Mouse (Mus musculus) spleen, adult 2 months (tissue): Measurements from ENCODE around the gene Arl4a.

ENCODE experiments used
- CTCF ChIP-seq: fragments of 200-500 bp; IDR thresholded peaks from 2 replicates; pipeline ENCODE4 v1.5.1; 2011; ENCODE audit warnings: mild to moderate bottlenecking, inconsistent platforms; ENCODE audit not compliant: insufficient read depth, insufficient read length, insufficient replicate concordance; ENCODE audit errors: extremely low read depth
- POLR2A ChIP-seq: fragments of 200-500 bp; IDR thresholded peaks from 2 replicates; pipeline ENCODE4 v1.6.1; 2011; ENCODE audit warnings: low read depth, low read length, inconsistent platforms

DNA sequence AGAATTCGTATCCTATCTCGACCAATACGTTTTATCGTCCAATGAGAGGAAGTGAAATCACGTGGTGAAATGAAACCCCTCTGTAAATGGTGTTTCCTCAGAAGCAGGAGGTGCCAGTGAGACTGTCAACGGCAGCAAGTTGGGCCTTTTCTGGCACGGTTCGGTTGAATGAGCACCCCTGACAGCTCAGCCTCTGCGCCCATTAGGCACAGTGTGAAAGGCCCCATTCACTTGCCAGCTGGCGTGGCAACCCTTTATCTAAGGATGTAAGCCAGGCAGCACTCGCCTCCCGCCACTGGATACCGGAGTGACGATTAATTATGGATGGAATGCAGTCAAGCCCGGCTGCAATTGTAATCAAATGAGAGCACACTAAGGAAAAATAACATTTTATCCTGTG is 81.4 kb downstream of the Arl4a start:
- TF ChIP-seq CTCF (no peak), POLR2A (no peak)
